Mouse (Mus musculus) adrenal gland, postnatal 14 days (tissue): ENCODE data around the gene Klf12. TPM values are rescaled to one million over a fixed set of nuclear protein-coding genes. Genes with fewer than 3 reads are reported as not detected.
A peak's percentile ranks its signal among the peaks of the same experiment; 100 is the strongest.

ENCODE experiments used
- DNase-seq: peaks from one replicate; pipeline ENCODE4 v3.0.0; 2021; ENCODE audit warnings: mixed read lengths
- total RNA-seq: library from RNA; stranded (reverse); gene quantifications from 2 replicates; pipeline ENCODE4 v1.2.3, GENCODE M21; 2021

Gene Klf12
- total RNA-seq, 1 experiment from 2014 or later = 23.0 TPM

GRCm38 (mm10) chr14:100134304-100134703, 150.2 kb downstream of the Klf12 start:
- no peak for DNase-seq

- DNase-seq = no peak
Measured at GRCm38 (mm10) chr14:100132479-100132878, 152.0 kb downstream of the Klf12 start.

GRCm38 (mm10) chr14:100126126-100126525, 158.4 kb downstream of the Klf12 start:
- no peak for DNase-seq

- no peak for DNase-seq
Measured at GRCm38 (mm10) chr14:100121075-100121474, 163.4 kb downstream of the Klf12 start.

- no peak for DNase-seq
Measured at GRCm38 (mm10) chr14:100119866-100120265, 164.6 kb downstream of the Klf12 start.

- no peak for DNase-seq
Measured at GRCm38 (mm10) chr14:100113419-100113818, 171.1 kb downstream of the Klf12 start.

GRCm38 (mm10) chr14:100111735-100112134, 172.7 kb downstream of the Klf12 start:
- no peak for DNase-seq

- no peak for DNase-seq
Measured at GRCm38 (mm10) chr14:100109563-100109962, 174.9 kb downstream of the Klf12 start.

GRCm38 (mm10) chr14:100105570-100105969, 178.9 kb downstream of the Klf12 start:
- no peak for DNase-seq

GRCm38 (mm10) chr14:100104818-100105217, 179.7 kb downstream of the Klf12 start:
- DNase-seq = no peak

GRCm38 (mm10) chr14:100103818-100104217, 180.7 kb downstream of the Klf12 start:
- DNase-seq = no peak

GRCm38 (mm10) chr14:100097208-100098189, 187.0 kb downstream of the Klf12 start:
- no peak for DNase-seq

- DNase-seq = no peak
Measured at GRCm38 (mm10) chr14:100095730-100096129, 188.7 kb downstream of the Klf12 start.

- DNase-seq = peak; percentile 17
Measured at GRCm38 (mm10) chr14:100090517-100090916, 194.0 kb downstream of the Klf12 start.

GRCm38 (mm10) chr14:100079620-100080019, 204.9 kb downstream of the Klf12 start:
- no peak for DNase-seq

GRCm38 (mm10) chr14:100072431-100073195, 211.9 kb downstream of the Klf12 start:
- DNase-seq = no peak

GRCm38 (mm10) chr14:100069543-100070090, 214.9 kb downstream of the Klf12 start:
- DNase-seq = no peak

- DNase-seq = no peak
Measured at GRCm38 (mm10) chr14:100068715-100069114, 215.8 kb downstream of the Klf12 start.

GRCm38 (mm10) chr14:100062516-100062915, 222.0 kb downstream of the Klf12 start:
- no peak for DNase-seq

GRCm38 (mm10) chr14:100054150-100054549, 230.3 kb downstream of the Klf12 start:
- no peak for DNase-seq

- DNase-seq = no peak
Measured at GRCm38 (mm10) chr14:100053456-100053855, 231.0 kb downstream of the Klf12 start.

- no peak for DNase-seq
Measured at GRCm38 (mm10) chr14:100052876-100053275, 231.6 kb downstream of the Klf12 start.

GRCm38 (mm10) chr14:100045431-100045830, 239.0 kb downstream of the Klf12 start:
- DNase-seq = no peak
